Mouse (Mus musculus) neural tube, embryonic 10.5 days (tissue): ENCODE results near the gene Ube2f.

Source experiments
- DNase-seq: peaks from one replicate; pipeline ENCODE4 v3.0.0-alpha.2; 2017; ENCODE audit warnings: low spot score; ENCODE audit errors: extremely low spot score

Gene Ube2f

DNA sequence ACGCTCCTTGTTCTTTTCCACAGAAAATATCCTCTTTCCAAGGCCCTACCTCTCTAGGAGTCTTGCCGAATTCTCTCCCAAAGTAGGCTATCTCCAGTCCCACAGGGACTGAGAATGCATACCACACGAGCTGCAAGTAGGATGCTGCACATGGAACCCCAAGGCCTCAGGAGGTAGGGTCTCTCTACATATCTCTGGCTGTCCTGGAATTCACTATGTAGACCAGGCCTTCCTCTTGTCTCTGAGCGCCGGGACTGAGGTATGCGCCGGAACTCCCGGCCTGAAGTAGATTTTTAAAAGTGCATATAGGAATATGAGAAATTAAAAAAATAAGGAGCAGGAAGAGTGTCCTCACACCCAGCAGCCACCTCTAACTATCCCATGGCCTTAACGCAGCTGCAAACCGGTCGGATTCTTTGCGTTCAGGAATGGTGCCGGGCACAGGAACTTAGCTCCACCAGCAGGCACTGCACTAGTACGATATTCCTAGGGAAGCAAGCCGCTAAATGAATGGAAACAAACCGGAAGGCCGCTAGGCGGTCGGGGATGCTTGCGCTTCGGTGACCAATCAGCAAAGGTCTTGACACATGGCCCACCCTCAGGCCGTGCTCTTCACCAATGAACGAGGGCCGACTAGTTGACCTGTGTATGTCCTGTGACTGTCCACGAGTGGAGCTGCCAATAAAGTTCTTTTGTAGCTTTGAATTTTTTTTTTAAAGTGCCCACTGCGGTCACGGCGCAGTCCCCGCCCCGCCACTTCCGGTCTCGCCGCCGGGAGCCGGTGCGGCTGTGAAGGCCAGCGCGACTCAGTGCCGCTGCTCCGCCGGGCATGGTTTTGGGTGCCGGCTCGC is at the start of gene Ube2f:
Gene Ube2f, plus strand, starts transcription at position 741 of the 851 bp plus-strand sequence.
- DNase-seq, result peak; percentile 90

DNA sequence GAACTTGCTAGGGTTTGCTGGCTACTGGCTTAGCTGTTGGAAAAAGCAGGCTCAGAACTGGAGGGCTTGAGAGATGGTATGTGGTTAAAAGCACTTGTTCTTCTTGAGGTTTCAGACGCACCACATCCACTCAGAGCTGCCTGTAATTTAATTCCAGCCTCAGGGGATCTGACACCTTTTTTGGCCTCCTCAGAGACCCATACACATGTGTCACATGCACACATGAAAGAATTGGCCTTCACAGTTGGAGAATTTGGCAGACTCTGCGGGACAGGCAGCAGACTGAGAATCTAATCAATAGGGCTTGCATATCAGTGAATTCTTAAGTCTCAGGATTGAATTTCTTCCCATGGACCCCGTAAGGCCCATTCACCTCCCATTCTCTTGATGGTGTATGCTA is 49.0 kb upstream of the Ube2f start:
- no peak for DNase-seq

DNA sequence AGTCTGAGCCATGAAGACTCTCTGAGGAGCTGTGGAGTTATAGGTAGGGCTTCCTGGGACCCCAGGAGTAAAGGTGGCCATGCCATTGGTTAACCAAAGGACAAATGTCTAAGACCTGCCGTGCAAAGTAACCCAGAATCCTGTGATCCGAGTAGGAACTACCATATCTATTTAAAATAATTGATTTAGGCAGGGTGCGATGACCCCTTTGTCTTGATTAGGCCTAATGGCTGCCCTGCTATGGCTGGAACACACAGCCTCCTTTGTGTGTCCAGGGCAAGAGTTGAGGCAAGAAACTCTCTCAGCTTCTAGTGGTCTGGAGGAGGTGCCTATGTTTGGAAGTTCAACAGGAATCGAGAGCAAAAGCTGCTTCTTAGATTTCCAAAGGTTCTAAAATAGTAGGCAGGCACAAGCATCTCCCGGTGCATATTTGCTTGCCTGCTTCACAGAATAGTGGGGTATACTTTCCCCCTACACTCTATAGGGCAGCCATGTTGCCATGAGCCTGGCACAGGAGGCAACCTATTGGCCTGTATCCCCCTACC is 45.8 kb upstream of the Ube2f start:
- no peak for DNase-seq

- no peak for DNase-seq
Measured at GRCm38 (mm10) chr1:91205651-91206050, 44.5 kb upstream of the Ube2f start.

DNA sequence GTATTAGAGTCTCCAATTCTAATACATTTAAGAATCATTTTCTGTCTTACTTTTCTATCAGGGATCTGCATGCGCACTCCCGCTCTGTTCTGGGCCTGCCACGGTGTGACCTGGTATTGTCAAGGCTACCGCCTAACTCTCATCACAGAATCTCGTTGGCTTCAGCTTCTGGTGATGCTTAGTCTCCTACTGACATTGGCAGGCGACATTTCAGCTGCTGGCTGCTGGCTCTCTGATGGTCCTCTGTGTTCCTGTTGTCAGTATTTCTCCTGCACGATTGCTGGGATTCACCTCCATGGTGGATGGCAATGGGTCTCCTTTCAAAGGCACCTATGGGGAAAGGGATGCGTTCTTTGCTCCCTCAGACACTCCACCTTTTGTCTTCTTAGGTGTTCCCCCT is 43.8 kb upstream of the Ube2f start:
- DNase-seq, result no peak

DNA sequence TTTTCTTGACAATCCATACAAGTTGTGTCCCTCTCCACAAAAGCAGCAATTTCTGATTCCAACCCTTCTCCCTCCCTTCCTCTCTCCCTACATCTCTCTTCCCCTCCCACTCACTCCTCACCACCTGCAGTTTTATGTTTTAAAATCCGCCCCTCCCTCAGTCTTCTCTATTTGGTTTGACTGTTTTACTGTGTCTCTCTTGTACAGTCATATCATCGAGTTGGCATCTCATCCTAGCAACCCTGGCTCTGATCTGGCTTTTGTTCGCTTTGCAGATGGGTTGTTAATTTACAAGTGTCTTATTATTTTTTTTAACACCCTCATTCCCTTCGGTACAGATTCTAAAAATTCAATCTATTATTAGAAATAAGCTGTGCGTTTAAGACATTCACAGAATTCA is 43.2 kb upstream of the Ube2f start:
- no peak for DNase-seq

- DNase-seq, result no peak
Measured at GRCm38 (mm10) chr1:91207334-91208074, 42.6 kb upstream of the Ube2f start.

DNA sequence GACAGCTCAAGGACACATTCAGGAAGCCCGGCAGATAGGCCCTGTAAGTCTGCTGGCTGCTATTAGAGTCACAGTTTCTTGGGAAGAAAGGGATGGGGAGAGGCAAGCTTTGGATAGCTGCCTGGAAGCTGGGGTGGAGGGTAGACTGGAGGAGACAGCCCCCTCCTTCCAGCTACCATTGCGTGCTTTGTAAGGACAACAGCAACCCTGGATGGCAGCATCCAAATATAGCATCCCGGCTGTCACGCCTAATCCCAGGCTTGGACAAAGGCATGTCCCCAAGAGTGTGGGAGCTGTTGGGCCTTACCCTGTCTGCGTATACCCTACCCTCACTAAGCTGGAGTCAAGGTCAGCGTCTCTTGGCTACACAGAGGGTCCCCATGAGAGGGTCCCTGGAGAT is 40.8 kb upstream of the Ube2f start:
- no peak for DNase-seq

DNA sequence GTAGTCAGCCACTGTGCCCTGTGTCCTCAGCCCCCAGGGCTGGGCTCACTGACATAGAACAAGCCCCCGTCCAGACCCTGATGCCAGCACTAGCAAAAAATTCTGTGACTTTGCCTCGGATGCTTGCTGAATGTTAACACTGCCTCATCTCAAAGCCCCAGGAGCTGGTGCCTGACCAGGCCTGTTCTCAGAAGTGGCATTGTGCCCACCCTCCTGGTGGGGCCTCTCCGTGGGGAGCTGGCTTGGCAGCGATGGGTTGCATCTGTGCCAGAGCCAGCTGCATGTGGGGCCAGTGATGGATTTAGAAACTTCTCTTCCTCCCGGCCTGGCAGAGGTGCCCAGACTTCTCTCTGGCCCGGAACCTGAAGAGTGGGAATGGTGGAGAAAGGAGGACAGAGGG is 40.3 kb upstream of the Ube2f start:
- DNase-seq, result no peak

DNA sequence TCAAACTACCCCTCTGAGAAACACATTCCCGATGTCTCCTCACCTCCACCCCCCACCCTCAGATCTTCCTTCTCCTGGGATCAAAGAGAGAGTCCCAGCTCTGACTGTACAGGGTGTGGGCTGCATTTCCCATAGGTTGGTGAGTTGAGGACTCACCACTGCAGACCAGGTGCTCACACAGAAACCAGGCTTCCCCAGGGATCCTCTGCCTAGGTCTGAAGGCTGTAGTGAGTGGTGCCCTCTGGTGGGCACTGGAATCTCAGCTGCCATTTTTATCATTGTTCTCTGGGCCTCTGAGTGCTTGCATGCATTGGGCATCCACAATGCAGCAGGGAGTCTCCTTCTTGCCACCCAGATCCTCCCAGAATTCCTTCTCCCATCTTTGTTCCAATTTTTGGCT is 39.0 kb upstream of the Ube2f start:
- DNase-seq, result peak; percentile 55

GRCm38 (mm10) chr1:91211591-91212008 is 38.5 kb upstream of the Ube2f start:
- no peak for DNase-seq

DNA sequence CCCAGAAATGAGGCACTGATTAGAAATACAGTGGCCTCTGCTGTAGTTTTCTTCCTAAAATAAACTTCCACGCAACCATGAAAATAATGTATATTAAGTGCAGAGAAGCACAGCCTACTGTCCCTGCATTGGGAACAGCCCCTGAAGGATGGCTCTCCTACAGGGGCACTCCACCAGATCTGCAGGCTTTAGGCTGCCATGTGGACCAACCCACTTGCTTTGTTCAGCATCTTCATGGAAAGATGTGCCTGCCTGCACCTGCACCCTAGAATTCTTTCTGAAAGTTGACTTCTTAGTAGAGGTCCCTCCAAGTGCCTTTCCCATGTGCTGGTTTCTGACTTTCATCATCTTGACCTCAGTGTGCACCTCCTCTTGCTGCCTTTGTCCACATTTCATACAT is 34.8 kb upstream of the Ube2f start:
- no peak for DNase-seq

DNA sequence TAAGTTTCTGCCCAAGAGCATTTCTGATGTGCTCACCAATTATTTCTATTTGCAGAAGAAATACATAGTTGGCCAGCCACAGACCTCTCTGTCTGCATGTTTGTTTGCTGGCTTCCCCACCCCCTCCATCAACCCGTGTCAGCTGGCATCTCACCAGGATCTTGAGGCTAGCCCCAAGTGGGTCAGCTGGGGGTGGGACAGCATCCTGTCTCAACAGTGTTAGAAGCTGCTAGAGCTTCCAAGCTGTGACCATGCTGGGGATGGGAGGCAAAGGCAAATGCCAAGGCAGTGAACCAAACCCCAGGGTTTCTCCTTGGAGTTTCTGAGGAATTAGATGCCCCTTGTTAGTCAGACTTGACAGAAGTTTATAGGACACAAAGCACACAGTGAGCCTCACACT is 34.1 kb upstream of the Ube2f start:
- no peak for DNase-seq

DNA sequence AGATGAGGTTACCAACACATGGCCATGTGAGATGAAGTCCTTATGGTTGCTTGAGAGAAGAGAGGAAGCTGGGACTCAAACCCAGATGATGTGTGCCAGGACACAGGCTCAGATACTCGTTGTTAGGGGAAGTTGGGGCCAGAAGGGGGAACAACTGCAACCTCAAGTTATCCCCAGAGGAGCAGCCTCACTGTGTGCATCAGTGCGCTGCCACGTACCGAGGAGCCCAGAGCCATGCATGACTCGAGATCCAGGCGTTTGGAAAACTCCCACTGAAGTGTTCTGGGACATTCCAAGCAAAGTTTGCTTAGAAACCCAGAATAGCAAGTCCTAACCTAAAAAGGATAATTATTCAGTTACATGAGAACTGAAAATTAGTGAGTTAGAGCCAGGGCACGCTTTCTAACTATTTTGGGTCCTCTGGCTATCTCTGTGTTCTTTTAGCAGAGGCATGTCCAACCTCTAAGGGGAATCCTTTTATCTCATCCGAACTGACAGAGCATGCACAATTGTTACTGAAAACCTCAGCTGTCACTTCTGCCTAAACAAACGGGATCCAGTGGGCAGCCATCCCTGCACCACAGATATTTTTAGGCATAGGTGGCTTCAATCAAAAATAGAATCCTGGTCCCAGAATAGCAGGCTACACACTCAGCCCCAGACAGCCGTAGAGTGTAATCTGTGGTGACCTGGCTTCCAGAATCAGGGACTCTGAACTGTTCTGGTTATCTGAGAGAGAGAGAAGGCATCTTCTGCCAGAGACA is 33.4 kb upstream of the Ube2f start:
- no peak for DNase-seq

- DNase-seq, result no peak
Measured at GRCm38 (mm10) chr1:91219641-91220321, 30.3 kb upstream of the Ube2f start.

DNA sequence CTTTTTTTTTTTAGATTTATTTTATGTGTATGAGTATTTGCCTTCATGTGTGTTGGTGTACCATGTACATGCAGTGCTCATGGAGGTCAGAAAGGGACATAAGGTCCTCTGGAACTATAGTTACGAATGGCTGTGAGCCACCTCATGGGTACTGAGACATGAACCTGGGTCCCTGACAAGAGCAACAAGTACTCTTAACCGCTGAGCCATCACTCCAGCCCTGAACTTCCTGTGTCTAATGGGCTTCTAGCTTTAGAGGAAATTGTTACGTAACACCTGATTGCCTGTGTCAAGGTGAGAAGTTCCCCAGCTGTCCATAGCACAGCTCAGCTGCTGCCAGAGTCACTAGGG is 29.8 kb upstream of the Ube2f start:
- no peak for DNase-seq

DNA sequence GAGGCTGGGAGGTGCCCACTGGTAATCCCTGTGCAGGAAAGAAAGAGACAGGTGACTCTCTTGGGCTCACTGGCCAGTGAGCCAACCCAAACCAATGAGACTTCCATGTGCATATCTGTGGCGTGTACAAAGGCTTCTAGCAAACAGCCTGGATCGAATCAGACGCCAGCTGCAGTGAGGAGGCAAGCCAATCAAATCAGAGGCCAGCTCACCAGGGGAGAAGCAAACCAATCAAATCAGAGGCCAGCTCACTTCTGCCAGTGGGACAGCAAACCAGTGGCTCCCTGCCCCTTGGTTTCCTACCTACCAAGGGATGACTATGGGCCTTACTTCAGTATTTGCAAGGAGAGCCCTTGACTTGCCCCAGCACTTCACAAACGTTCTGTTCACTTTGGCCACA is 23.5 kb upstream of the Ube2f start:
- no peak for DNase-seq

- DNase-seq, result no peak
Measured at GRCm38 (mm10) chr1:91227381-91228054, 22.6 kb upstream of the Ube2f start.

GRCm38 (mm10) chr1:91231142-91231541 is 19.0 kb upstream of the Ube2f start:
- no peak for DNase-seq

DNA sequence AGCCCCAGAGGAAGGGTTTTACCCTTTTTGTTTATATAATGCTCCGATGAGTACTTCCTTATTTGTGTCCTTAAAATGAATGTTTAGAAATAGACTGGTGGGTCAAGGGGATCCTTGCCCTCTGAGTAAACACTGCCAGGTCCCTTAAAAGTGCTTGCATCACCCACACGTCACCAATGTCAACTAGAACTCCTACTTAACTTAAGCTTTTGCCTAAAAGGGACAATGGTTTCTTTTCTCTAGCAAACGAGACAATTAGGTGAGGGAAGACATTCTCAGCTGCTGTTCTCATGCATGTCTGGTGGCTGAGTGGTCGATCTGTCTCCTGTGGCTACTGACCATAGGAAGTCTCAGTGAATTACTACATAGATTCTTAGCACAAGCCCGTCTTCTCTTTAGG is 18.2 kb upstream of the Ube2f start:
- no peak for DNase-seq

- no peak for DNase-seq
Measured at GRCm38 (mm10) chr1:91235395-91235794, 14.7 kb upstream of the Ube2f start.
